Mouse (Mus musculus) liver, embryonic 14.5 days (tissue): ENCODE data around the gene Cgrrf1.

Experiments
- CTCF ChIP-seq: IDR thresholded peaks from 2 replicates; pipeline ENCODE4 v1.5.1; 2016; ENCODE audit warnings: antibody characterized with exemption, low read depth, control low read depth
- EP300 ChIP-seq: IDR thresholded peaks from 2 replicates; pipeline ENCODE4 v1.6.1; 2016; ENCODE audit warnings: antibody characterized with exemption, low read depth

DNA sequence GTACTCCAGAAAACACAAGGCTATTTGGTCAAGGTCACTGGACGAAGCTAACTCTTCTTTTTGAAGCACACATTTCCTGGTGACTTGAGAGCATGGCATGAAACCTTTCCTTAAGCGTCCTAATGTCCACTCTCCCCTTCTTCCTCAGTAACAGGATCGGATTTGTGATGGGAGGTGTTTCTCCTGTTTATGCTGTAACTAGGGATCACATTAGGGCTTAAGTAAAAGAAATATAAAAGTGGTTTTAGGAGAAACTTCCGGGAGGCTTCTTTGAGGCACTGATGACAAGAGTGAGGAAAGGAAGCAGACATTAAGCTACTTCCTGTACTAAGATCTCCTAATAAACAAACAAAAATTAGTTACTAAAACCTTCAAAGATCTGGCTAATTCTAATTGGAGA, 630 bp upstream of the Cgrrf1 start:
- TF ChIP-seq EP300 = no peak
- TF ChIP-seq CTCF = no peak
